Mouse (Mus musculus) c-Kit-negative CD71-positive TER-119-positive erythroid progenitor cells, embryonic 14.5 days (primary cell): Measurements from ENCODE around the gene Fbxo7.

Experiments
- DNase-seq: peaks from one replicate; pipeline ENCODE4 v3.0.0-alpha.2; 2013; ENCODE audit warnings: low read depth, low spot score

The Fbxo7 gene

GRCm38 (mm10) chr10:86034007-86034728 lies 12.4 kb downstream of the Fbxo7 start:
- DNase-seq, result no peak

- DNase-seq, result no peak
Measured at GRCm38 (mm10) chr10:86043651-86044050, 21.9 kb downstream of the Fbxo7 start.

- DNase-seq, result no peak
Measured at GRCm38 (mm10) chr10:86044066-86044465, 22.3 kb downstream of the Fbxo7 start.

- no peak for DNase-seq
Measured at GRCm38 (mm10) chr10:86046371-86046770, 24.6 kb downstream of the Fbxo7 start.

GRCm38 (mm10) chr10:86047786-86048185 lies 26.0 kb downstream of the Fbxo7 start:
- no peak for DNase-seq

DNA sequence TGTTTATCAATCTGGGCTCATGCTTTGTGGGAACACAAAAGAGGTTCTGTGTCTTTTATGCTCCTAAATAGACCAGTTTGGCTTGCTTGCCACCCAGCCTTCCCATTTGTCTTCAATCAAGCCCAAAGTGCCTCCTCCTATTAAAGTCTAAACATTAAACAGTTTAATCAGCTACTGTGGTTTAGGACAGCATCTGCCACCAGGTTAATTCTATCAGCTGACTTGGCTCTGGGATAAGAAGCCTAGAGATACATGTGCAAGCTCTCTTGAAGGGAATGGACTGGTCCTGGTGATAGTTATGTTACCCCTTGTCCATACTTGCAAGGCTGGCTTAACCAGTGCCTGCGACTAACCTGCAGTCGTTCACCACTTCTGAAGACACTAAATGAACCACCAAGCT lies 28.8 kb downstream of the Fbxo7 start:
- no peak for DNase-seq

GRCm38 (mm10) chr10:86052818-86053522 lies 31.2 kb downstream of the Fbxo7 start:
- no peak for DNase-seq

DNA sequence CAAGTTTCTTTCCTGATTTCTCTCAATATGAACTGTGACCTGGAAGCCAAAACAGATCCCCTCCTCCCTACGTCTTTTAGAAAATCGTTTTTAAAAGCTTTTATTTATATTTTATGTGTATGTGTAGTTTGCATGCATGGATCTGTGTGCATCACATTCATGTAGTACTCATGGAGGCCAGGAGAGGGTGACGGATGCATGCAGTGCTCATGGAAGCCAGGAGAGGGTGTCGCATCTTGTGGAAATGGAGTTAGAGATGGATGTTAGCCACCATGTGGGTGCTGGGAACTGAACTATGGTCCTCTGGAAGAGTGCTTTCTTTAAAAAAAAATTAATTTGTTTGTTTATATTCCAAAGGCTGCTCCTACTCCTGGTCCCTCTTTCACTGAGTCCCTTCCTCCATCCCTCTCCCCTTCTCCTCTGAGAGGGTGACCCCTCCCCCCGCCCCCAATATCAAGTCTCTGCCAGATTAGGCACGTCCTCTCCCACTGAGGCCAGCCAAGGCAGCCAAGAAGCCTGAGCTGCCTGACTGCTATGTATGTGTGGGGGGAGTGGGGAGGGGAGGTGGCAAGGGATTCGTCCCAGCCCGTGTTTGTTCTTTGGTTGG lies 34.6 kb downstream of the Fbxo7 start:
- no peak for DNase-seq

DNA sequence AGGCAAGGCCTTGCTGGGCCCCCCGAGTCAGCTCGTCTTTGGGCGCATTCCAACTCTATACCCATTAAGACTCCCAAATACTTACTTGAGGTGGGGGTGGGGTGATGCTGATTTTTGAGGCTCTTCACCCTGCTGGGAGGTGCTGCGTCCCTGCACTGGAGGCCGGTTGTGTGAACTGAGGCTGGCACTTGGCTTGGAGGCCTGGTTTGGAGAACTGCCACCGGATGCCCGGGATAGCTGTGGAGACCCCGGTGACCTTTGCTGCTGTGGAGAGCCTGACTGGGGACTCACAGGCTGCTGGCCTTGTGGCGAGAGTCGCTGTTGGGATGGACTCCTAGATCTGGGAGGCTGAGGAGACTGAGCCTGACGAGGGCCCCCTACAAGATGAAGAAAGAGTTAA lies 35.5 kb downstream of the Fbxo7 start:
- DNase-seq, result no peak

DNA sequence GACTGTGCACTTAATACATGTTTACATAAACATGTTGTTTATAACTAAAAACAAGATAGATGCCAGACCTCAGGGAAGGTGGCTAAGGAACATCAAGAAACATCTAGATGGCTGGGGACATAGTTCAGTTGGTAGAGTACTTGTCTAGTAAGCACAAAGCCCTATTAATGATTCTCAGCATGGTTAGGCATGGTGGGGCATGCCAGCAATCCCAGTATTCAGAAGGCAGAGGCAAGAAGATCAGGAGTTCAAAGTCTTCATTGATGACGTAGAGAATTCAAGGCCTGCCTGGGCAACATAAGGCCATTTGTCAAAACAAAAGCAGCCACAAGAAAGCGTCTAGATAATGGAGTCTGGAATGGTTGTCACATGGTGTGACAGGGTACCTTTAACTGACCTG lies 35.9 kb downstream of the Fbxo7 start:
- DNase-seq, result no peak

- no peak for DNase-seq
Measured at GRCm38 (mm10) chr10:86060267-86060666, 38.5 kb downstream of the Fbxo7 start.

GRCm38 (mm10) chr10:86062261-86063017 lies 40.7 kb downstream of the Fbxo7 start:
- no peak for DNase-seq

DNA sequence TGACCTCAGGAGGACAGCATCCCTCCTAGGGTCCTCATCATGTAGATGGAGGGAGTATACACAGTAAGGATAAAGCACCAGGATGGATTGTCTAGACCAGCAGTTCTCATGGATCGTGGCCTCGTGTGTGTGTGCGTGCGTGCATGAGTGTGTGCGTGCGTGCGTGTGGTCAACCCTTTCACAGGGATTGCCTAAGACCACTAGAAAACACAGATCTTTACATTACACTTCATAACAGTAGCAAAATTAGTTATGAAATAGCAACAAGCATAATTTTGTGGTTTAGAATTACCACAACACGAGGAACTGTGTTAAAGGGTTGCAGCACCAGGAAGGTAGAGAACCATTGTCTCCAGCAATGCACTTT lies 41.2 kb downstream of the Fbxo7 start:
- DNase-seq, result no peak

DNA sequence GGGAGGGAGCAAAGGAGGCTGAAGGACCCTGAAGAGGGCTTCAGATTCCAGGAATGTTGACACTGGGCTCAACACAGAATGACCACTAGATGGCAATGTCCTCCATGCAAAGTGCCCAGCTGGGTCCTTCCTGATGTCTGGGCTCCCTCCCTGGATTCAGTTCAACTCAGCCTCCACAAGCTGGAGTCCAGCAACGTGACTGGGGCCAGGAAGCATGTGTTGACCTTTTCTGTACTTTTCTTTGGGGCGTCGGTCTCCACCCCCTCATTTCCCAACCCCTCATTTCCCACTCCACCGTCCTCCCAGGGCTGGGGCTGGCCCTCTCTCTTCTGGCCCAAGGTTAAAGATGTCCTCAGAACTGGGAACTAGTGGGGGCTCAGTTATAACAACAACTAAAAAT lies 43.2 kb downstream of the Fbxo7 start:
- DNase-seq, result peak; percentile 37

- DNase-seq, result no peak
Measured at GRCm38 (mm10) chr10:86065661-86066060, 43.9 kb downstream of the Fbxo7 start.

DNA sequence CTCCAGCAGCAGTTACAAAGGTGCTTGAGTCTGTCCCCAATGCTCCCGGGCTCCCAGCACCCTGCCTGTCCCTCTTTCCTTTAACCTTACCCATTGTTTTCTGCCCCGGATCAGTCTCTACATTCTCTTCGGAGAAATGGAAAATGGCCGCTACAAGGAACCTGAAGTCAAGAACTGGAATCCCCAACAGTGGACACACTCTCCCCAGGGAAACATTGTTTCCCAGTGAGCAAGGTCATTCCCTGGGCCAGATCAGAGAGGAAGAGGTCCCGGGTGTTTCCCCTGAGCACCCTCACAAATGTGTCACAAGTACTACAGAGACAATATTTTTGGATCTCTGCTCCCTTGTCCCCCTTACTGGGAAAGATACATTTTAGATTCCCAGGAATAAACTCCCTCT lies 44.9 kb downstream of the Fbxo7 start:
- DNase-seq, result no peak

- no peak for DNase-seq
Measured at GRCm38 (mm10) chr10:86067911-86068310, 46.1 kb downstream of the Fbxo7 start.

DNA sequence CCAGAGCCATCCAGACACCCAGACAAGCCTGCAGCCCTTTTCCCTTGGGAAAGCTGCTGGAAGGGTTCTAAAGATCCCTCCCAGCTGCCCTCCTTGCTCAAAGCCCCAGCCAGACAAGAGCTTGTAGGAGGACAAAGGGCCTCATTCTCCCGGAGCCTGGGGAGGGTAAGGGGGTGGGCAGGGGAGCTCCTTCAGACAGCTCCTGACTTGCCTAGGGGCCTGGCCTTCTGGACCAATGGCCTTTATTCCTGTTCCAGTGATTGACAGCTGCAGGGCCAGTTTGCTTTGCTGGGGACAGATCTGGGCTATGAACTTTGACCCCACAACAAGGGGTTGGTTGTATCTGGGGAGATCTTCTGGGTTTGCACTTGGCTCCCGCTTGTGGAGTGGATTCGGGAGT lies 47.6 kb downstream of the Fbxo7 start:
- no peak for DNase-seq

GRCm38 (mm10) chr10:86070751-86071150 lies 49.0 kb downstream of the Fbxo7 start:
- DNase-seq, result no peak

DNA sequence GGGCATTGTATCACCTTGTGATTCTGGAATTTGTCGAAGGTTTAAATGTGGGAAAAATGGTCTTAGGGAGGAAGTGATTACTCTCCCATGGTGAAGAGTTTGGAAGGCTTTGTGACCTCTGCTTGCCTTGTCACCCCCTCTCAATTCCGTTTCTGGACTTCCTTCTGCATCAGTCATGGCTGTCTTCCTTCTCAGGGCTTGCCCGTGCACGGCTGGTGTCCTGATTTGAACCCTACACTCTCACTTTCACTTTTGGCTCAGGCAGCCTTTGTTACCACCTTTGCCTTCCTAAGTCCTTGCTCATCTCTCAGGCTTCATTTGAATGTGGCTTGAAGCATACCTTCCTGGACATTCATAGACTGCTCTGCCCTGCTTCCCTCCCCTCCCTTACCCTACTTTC lies 52.4 kb downstream of the Fbxo7 start:
- DNase-seq, result no peak

GRCm38 (mm10) chr10:86074971-86075711 lies 53.4 kb downstream of the Fbxo7 start:
- DNase-seq, result no peak

- DNase-seq, result no peak
Measured at GRCm38 (mm10) chr10:86077272-86077671, 55.5 kb downstream of the Fbxo7 start.
